Mouse (Mus musculus) heart, adult 9 months (tissue): ENCODE results near the gene Ctso.

ENCODE experiments used
- DNase-seq, 2 experiments: peaks; one replicate each; pipeline ENCODE4 v3.0.0; 2022; ENCODE audit warnings: low spot score in 2 of 2

Ctso gene

DNA sequence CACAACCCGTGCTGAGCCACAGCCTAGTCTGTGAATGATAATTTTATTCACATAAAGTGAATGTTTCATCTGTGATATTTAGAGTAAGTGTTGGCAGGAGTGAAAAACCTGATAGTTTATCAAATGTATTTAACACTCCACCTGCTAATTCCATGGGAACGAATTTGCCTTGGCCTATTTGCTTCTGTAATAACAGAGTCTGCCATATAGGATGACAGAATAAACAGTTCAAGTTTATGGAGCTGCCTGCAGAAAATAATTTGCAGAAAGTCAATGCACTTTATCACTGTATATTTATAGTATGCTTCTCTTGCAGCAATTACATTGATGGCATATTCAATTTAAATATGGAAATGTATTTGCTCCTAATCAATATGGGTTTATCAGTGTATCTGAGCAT lies 19.4 kb downstream of the Ctso start:
- DNase-seq = no peak

DNA sequence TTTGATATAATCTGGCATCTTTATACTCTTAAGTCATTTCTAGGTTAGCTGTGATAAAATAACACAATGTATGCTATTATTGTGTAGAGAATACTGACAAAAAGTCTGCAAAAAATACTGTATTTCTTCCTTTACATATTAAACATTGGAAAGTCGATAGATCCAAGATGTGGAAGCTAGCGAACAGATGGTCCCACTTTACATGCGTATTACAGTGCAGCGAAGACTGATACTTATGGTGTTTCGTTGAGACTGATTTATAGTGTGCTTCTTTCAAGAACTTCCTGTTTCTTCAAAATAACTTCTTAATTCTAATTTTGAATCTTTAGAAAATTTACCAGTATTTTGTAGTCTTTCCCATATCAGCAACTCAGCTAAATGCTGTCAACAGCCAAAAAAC lies 25.1 kb downstream of the Ctso start:
- no peak for DNase-seq

DNA sequence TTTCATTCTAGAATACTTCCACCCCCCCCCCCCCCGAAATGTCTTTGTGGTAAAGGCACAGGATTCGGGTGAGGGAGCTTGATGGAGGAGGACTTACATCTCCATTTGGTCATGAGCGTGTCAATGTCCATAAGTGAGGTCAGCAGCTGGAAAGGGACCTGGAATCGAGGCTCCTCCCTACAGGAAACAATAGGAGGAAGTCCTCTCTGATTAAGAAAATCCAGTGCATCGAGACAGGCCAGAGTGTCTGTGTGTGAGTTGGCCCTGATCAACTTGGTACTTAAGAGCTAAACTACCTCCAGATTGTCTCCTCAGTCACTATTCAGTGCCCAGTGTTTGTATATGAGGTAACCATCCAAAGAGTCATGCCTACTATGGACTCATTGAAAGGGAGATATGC lies 28.9 kb downstream of the Ctso start:
- no peak for DNase-seq

GRCm38 (mm10) chr3:81963768-81964167 lies 31.4 kb downstream of the Ctso start:
- no peak for DNase-seq

GRCm38 (mm10) chr3:81964596-81964995 lies 32.2 kb downstream of the Ctso start:
- DNase-seq = no peak

GRCm38 (mm10) chr3:81975607-81976006 lies 43.2 kb downstream of the Ctso start:
- DNase-seq = no peak

DNA sequence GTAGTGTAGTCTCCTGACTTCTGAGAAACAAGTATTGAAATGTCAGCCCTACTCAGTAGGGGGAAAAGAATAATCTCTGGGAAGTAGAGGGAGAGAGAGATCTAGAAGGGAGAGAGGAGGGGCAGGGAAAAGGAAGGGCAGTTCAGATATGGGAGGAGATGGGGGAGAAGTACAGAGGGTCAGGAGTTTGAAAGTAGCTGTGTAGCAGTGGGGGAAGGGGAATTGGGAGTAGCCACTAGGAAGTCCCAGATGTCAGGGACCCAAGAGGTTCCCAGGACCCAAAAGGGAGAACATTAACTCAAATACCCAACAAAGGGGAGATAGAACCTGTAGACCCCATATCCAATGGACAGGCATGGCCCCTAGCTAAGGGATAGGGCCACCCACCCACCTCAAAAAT lies 43.7 kb downstream of the Ctso start, which contains the start of gene Tdo2:
Gene Tdo2 (minus strand): TSS at position 101 of the 400 bp plus-strand sequence.
- no peak for DNase-seq

GRCm38 (mm10) chr3:81981576-81981975 lies 49.2 kb downstream of the Ctso start:
- no peak for DNase-seq

- no peak for DNase-seq
Measured at GRCm38 (mm10) chr3:81981990-81982389, 49.6 kb downstream of the Ctso start, which contains the start of gene Asic5. Asic5 (plus strand) TSS chr3:81982290.

- DNase-seq = no peak
Measured at GRCm38 (mm10) chr3:81983120-81983895, 50.9 kb downstream of the Ctso start.

DNA sequence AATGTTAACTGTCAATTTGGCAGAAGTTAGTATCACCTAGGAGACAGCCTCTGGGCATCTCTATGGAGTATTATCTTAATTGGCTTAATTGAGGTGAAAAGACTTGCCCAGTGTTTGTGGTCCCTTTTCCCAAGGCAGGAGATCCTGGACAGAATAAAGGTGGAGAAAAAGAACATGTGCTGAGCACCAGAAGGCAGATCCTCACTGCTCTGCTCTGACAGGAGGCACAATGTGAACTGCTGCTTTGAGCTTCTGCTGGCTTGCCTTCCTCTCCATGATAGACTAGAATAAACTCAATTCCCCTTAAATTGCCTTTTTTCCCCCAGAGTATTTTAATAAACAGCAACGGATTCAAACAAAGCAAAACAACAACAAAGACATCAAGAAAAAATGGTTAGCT lies 52.7 kb downstream of the Ctso start:
- no peak for DNase-seq

DNA sequence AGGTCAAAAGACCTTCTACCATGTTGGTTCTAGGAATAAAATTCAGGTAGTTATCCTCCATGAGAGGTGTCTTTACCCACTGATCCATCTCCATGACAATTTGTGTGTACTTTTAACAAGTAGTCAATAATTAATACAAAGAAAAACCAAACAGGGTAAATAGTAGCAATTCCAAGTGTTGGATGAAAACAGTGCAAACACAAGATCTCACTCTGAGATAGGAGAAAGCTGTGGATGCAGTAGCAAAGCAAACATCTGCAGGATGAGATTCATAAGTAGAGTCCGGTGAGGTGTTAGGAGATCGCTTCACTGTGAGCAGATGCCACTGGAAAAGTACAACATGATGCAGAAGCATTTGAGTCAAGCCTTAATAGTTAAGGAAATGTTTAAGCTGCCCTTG lies 53.7 kb downstream of the Ctso start:
- no peak for DNase-seq

DNA sequence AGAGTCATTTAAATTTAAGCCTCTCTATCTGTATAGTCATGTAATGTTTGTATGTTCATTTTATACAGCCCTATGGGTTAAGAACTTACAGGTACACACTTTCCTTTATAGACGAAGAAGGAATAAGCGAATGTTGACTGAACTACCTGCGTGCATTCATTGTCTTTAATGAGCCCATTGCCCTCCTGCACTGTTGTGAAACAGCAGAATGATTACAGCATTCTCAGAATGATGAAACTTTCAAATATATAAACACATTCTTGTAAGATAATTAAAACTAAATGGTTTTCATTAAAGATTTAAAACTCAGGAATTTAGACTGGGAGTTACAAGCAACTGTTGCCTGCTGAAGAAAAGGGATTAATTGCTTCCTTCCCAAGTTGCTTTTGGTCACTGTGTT lies 55.2 kb downstream of the Ctso start:
- no peak for DNase-seq

DNA sequence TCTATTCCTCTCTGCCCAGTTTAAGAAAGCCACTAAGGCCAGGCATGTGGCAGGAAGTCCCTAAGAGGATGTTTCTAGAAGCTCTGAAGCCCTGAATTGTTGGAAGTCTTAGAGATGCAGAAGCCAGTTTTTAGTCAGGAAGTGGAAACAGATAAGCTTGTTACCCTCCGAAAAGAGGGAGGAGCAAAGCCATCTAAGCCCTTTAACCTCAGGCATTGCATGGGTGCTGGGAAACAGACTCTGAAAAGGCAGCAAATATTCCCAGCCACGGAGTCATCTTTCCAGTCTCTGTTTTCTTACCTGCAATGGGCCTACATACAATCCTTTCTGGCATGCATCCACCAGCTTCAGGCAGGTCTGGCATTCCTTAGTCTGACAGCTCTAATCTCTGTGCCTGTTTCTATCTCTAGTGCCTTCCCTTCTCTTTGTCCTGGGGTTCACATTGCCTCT lies 57.3 kb downstream of the Ctso start:
- peak in 1 of 2 experiments; percentile 4 for DNase-seq

DNA sequence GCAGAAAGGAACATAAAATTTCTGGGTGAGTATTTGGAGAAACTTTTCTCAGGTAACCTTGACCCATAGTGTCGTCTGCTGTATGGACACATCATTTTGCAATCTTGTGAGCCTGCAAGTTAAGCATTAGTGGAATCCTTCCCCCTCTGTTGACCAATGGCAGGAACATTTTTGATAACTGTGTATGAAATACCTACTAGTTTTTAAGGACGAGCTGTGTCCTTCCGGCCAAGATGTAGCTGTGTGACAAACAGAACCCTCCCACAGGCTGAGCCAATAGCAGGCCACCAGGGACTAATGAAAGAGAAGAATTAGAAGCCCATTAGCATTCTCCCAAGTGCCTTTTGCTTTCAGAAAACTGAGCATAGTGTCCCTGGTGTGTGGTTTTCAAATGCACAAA lies 58.1 kb downstream of the Ctso start:
- DNase-seq = no peak

GRCm38 (mm10) chr3:81995371-81995770 lies 63.0 kb downstream of the Ctso start:
- no peak for DNase-seq

- DNase-seq = peak in 1 of 2 experiments; percentile 24
Measured at GRCm38 (mm10) chr3:81995988-81996387, 63.6 kb downstream of the Ctso start.
